Mouse (Mus musculus): ENCODE results near the gene Smc4.

GRCm38 (mm10) chr3:69064005-69064404, 59.5 kb downstream of the Smc4 start:
- TF ChIP-seq GATA1 (IDR thresholded peaks at IDR 0.05; ENCODE audit: low read length): no peak
- TF ChIP-seq TAL1 (IDR thresholded peaks at IDR 0.05; ENCODE audit: low read length): no peak

Measured in erythroblast, embryonic 14.5 days (primary cell).